ENCODE assay signal across 22 mouse cellular contexts in the genomic region with DNA sequence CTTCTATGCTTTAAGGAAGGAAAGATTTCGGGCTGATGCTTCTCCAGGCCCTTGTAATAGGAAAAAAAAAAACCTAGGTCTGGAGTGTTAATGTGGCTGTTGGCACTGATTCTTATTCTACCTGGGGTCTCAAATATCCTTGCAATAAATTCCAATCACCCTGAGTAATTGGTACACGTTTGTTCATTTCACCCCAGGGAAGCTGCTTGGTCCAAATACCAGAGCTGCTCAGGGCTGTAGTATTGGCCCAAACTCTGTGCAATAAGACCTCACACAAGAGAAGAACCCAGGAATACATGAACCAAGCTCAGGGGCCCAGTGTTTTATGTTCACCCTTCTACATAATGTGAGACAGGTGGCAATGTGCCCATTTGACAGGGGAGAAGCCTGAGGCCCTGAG.
DNase-seq lines count a peak whose midpoint lies in the region; ATAC-seq and TF ChIP-seq lines count a peak whose summit lies in the region.
"Had no signal": no experiment of that assay in that cellular context is flagged by ENCODE, and none has a peak within 500 bp of the region (broad histone marks: within the 10 kb centered on the region; RNA-seq: fewer than 3 reads in every experiment).

No protein-coding gene starts in this region.

- no peak overlapping the region for H3K27ac ChIP-seq in limb, embryonic 13.5 days
- no peak overlapping the region for H3K27ac ChIP-seq in limb, embryonic 10.5 days
- 0 out of 2 replicates have a peak overlapping the region, but pooled peaks have one; percentile 3 for H3K27ac ChIP-seq in midbrain, embryonic 16.5 days (ENCODE audit: low read length)
- H3K27ac ChIP-seq in midbrain, embryonic 10.5 days (replicated peaks), result no peak overlapping the region
- H3K27ac ChIP-seq in limb, embryonic 14.5 days (replicated peaks; ENCODE audit: low read depth, low read length), result no peak overlapping the region
- H3K27ac ChIP-seq in limb, embryonic 15.5 days, result peak overlapping the region; percentile 28; the same call in 1 of the 2 replicates
- no peak overlapping the region for H3K27ac ChIP-seq in intestine, postnatal 0 days (ENCODE audit: low read depth, low read length)
- H3K27ac ChIP-seq: embryonic facial prominence, embryonic 13.5 days; embryonic facial prominence, embryonic 15.5 days; forebrain, embryonic 10.5 days; forebrain, embryonic 12.5 days had no signal

- no peak for TF ChIP-seq CTCF in intestine, postnatal 0 days (IDR thresholded peaks at IDR 0.05; ENCODE audit: low read depth)

- H3K9me3 ChIP-seq in limb, embryonic 13.5 days, result no peaks in the 10 kb centered on the region
- no peaks in the 10 kb centered on the region for H3K9me3 ChIP-seq in limb, embryonic 10.5 days (replicated peaks)
- no peaks in the 10 kb centered on the region for H3K9me3 ChIP-seq in midbrain, embryonic 16.5 days (replicated peaks; ENCODE audit: control insufficient read depth, low read length, poor library complexity, severe bottlenecking)
- no peaks in the 10 kb centered on the region for H3K9me3 ChIP-seq in midbrain, embryonic 10.5 days (replicated peaks)
- no peaks in the 10 kb centered on the region for H3K9me3 ChIP-seq in limb, embryonic 14.5 days (ENCODE audit: control insufficient read depth, low read length)
- no peaks in the 10 kb centered on the region for H3K9me3 ChIP-seq in limb, embryonic 15.5 days
- H3K9me3 ChIP-seq in intestine, postnatal 0 days (ENCODE audit: control insufficient read depth), result no peaks in the 10 kb centered on the region
- H3K9me3 ChIP-seq: embryonic facial prominence, embryonic 13.5 days; embryonic facial prominence, embryonic 15.5 days; forebrain, embryonic 10.5 days; forebrain, embryonic 12.5 days had no signal

- TF ChIP-seq POLR2A in limb, embryonic 14.5 days (IDR thresholded peaks at IDR 0.05; ENCODE audit: borderline replicate concordance, extremely low read depth, insufficient read depth, insufficient read length), result no peak

- H3K4me2 ChIP-seq in limb, embryonic 13.5 days (replicated peaks), result no peak overlapping the region
- no peak overlapping the region for H3K4me2 ChIP-seq in midbrain, embryonic 16.5 days (ENCODE audit: low read length)
- H3K4me2 ChIP-seq in limb, embryonic 14.5 days (replicated peaks; ENCODE audit: low read depth, low read length, severe bottlenecking), result no peak overlapping the region
- H3K4me2 ChIP-seq in limb, embryonic 15.5 days, result no peak overlapping the region
- no peak overlapping the region for H3K4me2 ChIP-seq in intestine, postnatal 0 days (replicated peaks; ENCODE audit: low read depth)
- H3K4me2 ChIP-seq: embryonic facial prominence, embryonic 13.5 days; embryonic facial prominence, embryonic 15.5 days; forebrain, embryonic 12.5 days had no signal

- peaks cover 6% of the 10 kb centered on the region; the same call in 1 of the 2 replicates for H3K27me3 ChIP-seq in limb, embryonic 13.5 days
- no peaks in the 10 kb centered on the region for H3K27me3 ChIP-seq in limb, embryonic 10.5 days (ENCODE audit: low read depth, poor library complexity, severe bottlenecking)
- no peaks in the 10 kb centered on the region for H3K27me3 ChIP-seq in midbrain, embryonic 16.5 days (ENCODE audit: control insufficient read depth, insufficient read depth, low read depth, low read length)
- H3K27me3 ChIP-seq in midbrain, embryonic 10.5 days (ENCODE audit: low read depth, poor library complexity, severe bottlenecking), result no peaks in the 10 kb centered on the region
- no peaks in the 10 kb centered on the region for H3K27me3 ChIP-seq in limb, embryonic 14.5 days (ENCODE audit: control insufficient read depth, insufficient read depth, low read length)
- H3K27me3 ChIP-seq in limb, embryonic 15.5 days, result no peaks in the 10 kb centered on the region
- H3K27me3 ChIP-seq in intestine, postnatal 0 days (replicated peaks; ENCODE audit: control insufficient read depth, insufficient read depth, low read length), result no peaks in the 10 kb centered on the region
- H3K27me3 ChIP-seq: embryonic facial prominence, embryonic 13.5 days; embryonic facial prominence, embryonic 15.5 days; forebrain, embryonic 12.5 days had no signal

- DNase-seq in limb, embryonic 10.5 days (ENCODE audit: low spot score), result no peak
- DNase-seq in midbrain, embryonic 10.5 days (ENCODE audit: low spot score), result no peak
- peak; percentile 66 for DNase-seq in limb, embryonic 14.5 days (ENCODE audit: low spot score)
- DNase-seq: adrenal gland, postnatal 10 days; adrenal gland, postnatal 25 days; cerebellum, adult 11 months; cerebellum, adult 18-20 months; cerebellum, adult 8-10 months; cerebellum, adult 9-11 months; cerebellum, postnatal 14 days; cerebellum, postnatal 36 days; embryo, embryonic 11 days had no signal

- 27% methylated on average over 2 of the region's 2 CpGs for WGBS in limb, embryonic 13.5 days
- 64% methylated on average over 2 of the region's 2 CpGs for WGBS in limb, embryonic 10.5 days
- 87% methylated on average over 2 of the region's 2 CpGs for WGBS in midbrain, embryonic 16.5 days
- 76% methylated on average over 2 of the region's 2 CpGs for whole genome bisulfite sequencing in midbrain, embryonic 10.5 days
- WGBS in limb, embryonic 14.5 days, result 29% methylated on average over 2 of the region's 2 CpGs
- 38% methylated on average over 2 of the region's 2 CpGs for WGBS in limb, embryonic 15.5 days
- WGBS in intestine, postnatal 0 days, result 77% methylated on average over 2 of the region's 2 CpGs

- H3K4me1 ChIP-seq in limb, embryonic 13.5 days, result peaks cover 19% of the 10 kb centered on the region
- peaks cover 16% of the 10 kb centered on the region for H3K4me1 ChIP-seq in limb, embryonic 10.5 days
- H3K4me1 ChIP-seq in midbrain, embryonic 16.5 days (ENCODE audit: control insufficient read depth, insufficient read depth, low read length), result peaks cover 2% of the 10 kb centered on the region; the same call in 1 of the 2 replicates
- peaks cover 10% of the 10 kb centered on the region for H3K4me1 ChIP-seq in midbrain, embryonic 10.5 days
- peaks cover 4% of the 10 kb centered on the region for H3K4me1 ChIP-seq in limb, embryonic 14.5 days (ENCODE audit: control insufficient read depth, insufficient read depth, low read length)
- H3K4me1 ChIP-seq in limb, embryonic 15.5 days, result peaks cover 7% of the 10 kb centered on the region; the same call in 1 of the 2 replicates
- no peaks in the 10 kb centered on the region for H3K4me1 ChIP-seq in intestine, postnatal 0 days (replicated peaks; ENCODE audit: control insufficient read depth, insufficient read depth, low read length)
- H3K4me1 ChIP-seq: embryonic facial prominence, embryonic 13.5 days; embryonic facial prominence, embryonic 15.5 days; forebrain, embryonic 12.5 days had no signal

- no peak overlapping the region for H3K9ac ChIP-seq in limb, embryonic 13.5 days
- H3K9ac ChIP-seq in midbrain, embryonic 16.5 days (ENCODE audit: low read depth, low read length), result no peak overlapping the region
- H3K9ac ChIP-seq in limb, embryonic 14.5 days (ENCODE audit: low read depth, low read length, severe bottlenecking), result no peak overlapping the region
- H3K9ac ChIP-seq in limb, embryonic 15.5 days, result no peak overlapping the region
- no peak overlapping the region for H3K9ac ChIP-seq in intestine, postnatal 0 days (ENCODE audit: low read depth, low read length)
- H3K9ac ChIP-seq: embryonic facial prominence, embryonic 13.5 days; embryonic facial prominence, embryonic 15.5 days; forebrain, embryonic 12.5 days had no signal

- ATAC-seq in limb, embryonic 13.5 days (ENCODE audit: low FRiP score, low read depth), result peak; percentile 54; the same call in 1 of the 2 replicates
- no peak for ATAC-seq in midbrain, embryonic 16.5 days
- peak; percentile 80 for ATAC-seq in limb, embryonic 14.5 days (ENCODE audit: low FRiP score, low read depth)
- peak; percentile 52; the same call in 1 of the 2 replicates for ATAC-seq in limb, embryonic 15.5 days (ENCODE audit: insufficient number of reproducible peaks, low FRiP score, low TSS enrichment, low read depth)
- no peak for ATAC-seq in intestine, postnatal 0 days
- ATAC-seq: forebrain, embryonic 14.5 days had no signal

- no peaks in the 10 kb centered on the region for H3K36me3 ChIP-seq in limb, embryonic 13.5 days
- H3K36me3 ChIP-seq in limb, embryonic 10.5 days, result no peaks in the 10 kb centered on the region
- H3K36me3 ChIP-seq in midbrain, embryonic 16.5 days (ENCODE audit: control insufficient read depth, insufficient read depth, low read length), result no peaks in the 10 kb centered on the region
- H3K36me3 ChIP-seq in midbrain, embryonic 10.5 days, result no peaks in the 10 kb centered on the region
- H3K36me3 ChIP-seq in limb, embryonic 14.5 days (ENCODE audit: control insufficient read depth, insufficient read depth, low read length), result no peaks in the 10 kb centered on the region
- H3K36me3 ChIP-seq in limb, embryonic 15.5 days, result no peaks in the 10 kb centered on the region
- H3K36me3 ChIP-seq in intestine, postnatal 0 days (ENCODE audit: control insufficient read depth, insufficient read depth), result no peaks in the 10 kb centered on the region
- H3K36me3 ChIP-seq: embryonic facial prominence, embryonic 13.5 days; embryonic facial prominence, embryonic 15.5 days; forebrain, embryonic 10.5 days; forebrain, embryonic 12.5 days had no signal

- H3K4me3 ChIP-seq in limb, embryonic 13.5 days, result no peak overlapping the region
- no peak overlapping the region for H3K4me3 ChIP-seq in limb, embryonic 10.5 days
- no peak overlapping the region for H3K4me3 ChIP-seq in midbrain, embryonic 16.5 days (ENCODE audit: low read depth, low read length)
- no peak overlapping the region for H3K4me3 ChIP-seq in midbrain, embryonic 10.5 days
- H3K4me3 ChIP-seq in limb, embryonic 14.5 days (replicated peaks; ENCODE audit: low read length), result no peak overlapping the region
- H3K4me3 ChIP-seq in limb, embryonic 15.5 days, result no peak overlapping the region
- no peak overlapping the region for H3K4me3 ChIP-seq in intestine, postnatal 0 days (ENCODE audit: low read depth, low read length)
- H3K4me3 ChIP-seq: embryonic facial prominence, embryonic 13.5 days; embryonic facial prominence, embryonic 15.5 days; erythroblast, embryonic 14.5 days; forebrain, embryonic 10.5 days; forebrain, embryonic 12.5 days had no signal

Comparison
In these comparisons a context has a peak if more than half of its experiments do, and no peak if none do; other contexts are left out.
1. H3K27ac ChIP-seq: peak in midbrain, embryonic 16.5 days (single experiment) and limb, embryonic 15.5 days (single experiment); none in limb, embryonic 13.5 days (single experiment), limb, embryonic 10.5 days (single experiment), midbrain, embryonic 10.5 days (single experiment), limb, embryonic 14.5 days (single experiment) and intestine, postnatal 0 days (single experiment).
2. ATAC-seq: peak in limb, embryonic 13.5 days (single experiment), limb, embryonic 14.5 days (single experiment) and limb, embryonic 15.5 days (single experiment); none in midbrain, embryonic 16.5 days (single experiment) and intestine, postnatal 0 days (single experiment).